ENCODE assay signal across 22 mouse cellular contexts in genomic region chr12:85968409-85968808, GRCm38 (mm10).
DNase-seq lines count a peak whose midpoint lies in the region; ATAC-seq and TF ChIP-seq lines count a peak whose summit lies in the region.
"Had no signal": no experiment of that assay in that cellular context is flagged by ENCODE, and none has a peak within 500 bp of the region (broad histone marks: within the 10 kb centered on the region; RNA-seq: fewer than 3 reads in every experiment).

No protein-coding gene starts in this region.

- 65% methylated on average over 4 of the region's 4 CpGs for WGBS in forebrain, embryonic 16.5 days
- WGBS in forebrain, embryonic 10.5 days, result 90% methylated on average over 4 of the region's 4 CpGs
- 56% methylated on average over 4 of the region's 4 CpGs for WGBS in hindbrain, postnatal 0 days
- 79% methylated on average over 4 of the region's 4 CpGs for WGBS in hindbrain, embryonic 12.5 days

- no peaks in the 10 kb centered on the region for H3K36me3 ChIP-seq in forebrain, embryonic 16.5 days (ENCODE audit: control insufficient read depth, insufficient read depth)
- H3K36me3 ChIP-seq in forebrain, embryonic 10.5 days (replicated peaks), result peaks cover 9% of the 10 kb centered on the region
- no peaks in the 10 kb centered on the region; the same call in 1 of the 2 replicates for H3K36me3 ChIP-seq in hindbrain, postnatal 0 days (ENCODE audit: insufficient read depth, low read length)
- H3K36me3 ChIP-seq in hindbrain, embryonic 12.5 days, result 0 out of 2 replicates have a peak, but pooled peaks cover 4% of the 10 kb centered on the region
- H3K36me3 ChIP-seq: limb, embryonic 12.5 days; liver, embryonic 15.5 days had no signal

- no peak overlapping the region for H3K9ac ChIP-seq in forebrain, embryonic 16.5 days (replicated peaks; ENCODE audit: low read depth, low read length)
- no peak overlapping the region for H3K9ac ChIP-seq in hindbrain, postnatal 0 days (replicated peaks; ENCODE audit: low read length)
- no peak overlapping the region for H3K9ac ChIP-seq in hindbrain, embryonic 12.5 days
- H3K9ac ChIP-seq: embryonic facial prominence, embryonic 12.5 days; limb, embryonic 12.5 days; liver, embryonic 15.5 days; lung, embryonic 14.5 days had no signal

- ATAC-seq in forebrain, embryonic 16.5 days, result peak; percentile 47; the same call in 1 of the 2 replicates
- no peak for ATAC-seq in hindbrain, postnatal 0 days
- no peak for ATAC-seq in hindbrain, embryonic 12.5 days (ENCODE audit: low FRiP score)
- ATAC-seq: CD4-positive, CD25-positive, alpha-beta regulatory T cell, adult 4 months; intestine, postnatal 0 days had no signal

- 0 out of 2 replicates have a peak, but pooled peaks cover 2% of the 10 kb centered on the region for H3K4me1 ChIP-seq in forebrain, embryonic 16.5 days (replicated peaks; ENCODE audit: control insufficient read depth, insufficient read depth, low read length)
- peaks cover 9% of the 10 kb centered on the region; the same call in 1 of the 2 replicates for H3K4me1 ChIP-seq in forebrain, embryonic 10.5 days
- peaks cover 7% of the 10 kb centered on the region; the same call in 1 of the 2 replicates for H3K4me1 ChIP-seq in hindbrain, postnatal 0 days (ENCODE audit: insufficient read depth, low read length)
- peaks cover 12% of the 10 kb centered on the region for H3K4me1 ChIP-seq in hindbrain, embryonic 12.5 days

- no peak overlapping the region for H3K27ac ChIP-seq in forebrain, embryonic 16.5 days (ENCODE audit: low read length)
- H3K27ac ChIP-seq in forebrain, embryonic 10.5 days, result no peak overlapping the region
- no peak overlapping the region for H3K27ac ChIP-seq in hindbrain, postnatal 0 days
- no peak overlapping the region for H3K27ac ChIP-seq in hindbrain, embryonic 12.5 days
- H3K27ac ChIP-seq: embryonic facial prominence, embryonic 12.5 days; limb, embryonic 12.5 days; liver, embryonic 15.5 days had no signal

- no peaks in the 10 kb centered on the region for H3K27me3 ChIP-seq in forebrain, embryonic 16.5 days (replicated peaks; ENCODE audit: control insufficient read depth, insufficient read depth, low read length)
- no peaks in the 10 kb centered on the region for H3K27me3 ChIP-seq in forebrain, embryonic 10.5 days (ENCODE audit: poor library complexity, severe bottlenecking)
- no peaks in the 10 kb centered on the region for H3K27me3 ChIP-seq in hindbrain, postnatal 0 days (ENCODE audit: insufficient read depth, low read length)
- no peaks in the 10 kb centered on the region for H3K27me3 ChIP-seq in hindbrain, embryonic 12.5 days
- H3K27me3 ChIP-seq: embryonic facial prominence, embryonic 12.5 days; limb, embryonic 12.5 days; liver, embryonic 15.5 days had no signal

- no peak for DNase-seq in forebrain, embryonic 10.5 days (ENCODE audit: extremely low spot score, low spot score)
- peak; percentile 50 for DNase-seq in hindbrain, postnatal 0 days (ENCODE audit: low spot score)
- peak; percentile 25 for DNase-seq in retina, postnatal 1 day
- no peak for DNase-seq in retina, embryonic 14.5 days (ENCODE audit: low spot score)
- DNase-seq in left cerebral cortex, postnatal 4 days, result peak; percentile 36
- DNase-seq in kidney, postnatal 10 days, result no peak
- DNase-seq: adrenal gland, postnatal 14 days; embryo, embryonic 11 days; heart, postnatal 14 days; kidney, adult 9 months; kidney, postnatal 14 days; lung, embryonic 14.5 days; lung, postnatal 36 days; thymus, postnatal 4 days had no signal

- H3K9me3 ChIP-seq in forebrain, embryonic 16.5 days (ENCODE audit: control insufficient read depth, low read length), result no peaks in the 10 kb centered on the region
- H3K9me3 ChIP-seq in forebrain, embryonic 10.5 days, result no peaks in the 10 kb centered on the region
- no peaks in the 10 kb centered on the region for H3K9me3 ChIP-seq in hindbrain, postnatal 0 days (ENCODE audit: low read length)
- H3K9me3 ChIP-seq in hindbrain, embryonic 12.5 days (replicated peaks), result no peaks in the 10 kb centered on the region
- H3K9me3 ChIP-seq: embryonic facial prominence, embryonic 12.5 days; limb, embryonic 12.5 days; liver, embryonic 15.5 days had no signal

- no peak overlapping the region for H3K4me2 ChIP-seq in forebrain, embryonic 16.5 days (ENCODE audit: low read length)
- H3K4me2 ChIP-seq in hindbrain, postnatal 0 days (ENCODE audit: low read depth, low read length), result no peak overlapping the region
- no peak overlapping the region for H3K4me2 ChIP-seq in hindbrain, embryonic 12.5 days (replicated peaks)
- H3K4me2 ChIP-seq: embryonic facial prominence, embryonic 12.5 days; limb, embryonic 12.5 days; liver, embryonic 15.5 days; lung, embryonic 14.5 days; midbrain, embryonic 11.5 days had no signal

- intact Hi-C loops in left cerebral cortex, postnatal 4 days (cut with DNase I), result no loop called here

- no peak overlapping the region for H3K4me3 ChIP-seq in forebrain, embryonic 16.5 days (replicated peaks; ENCODE audit: low read length)
- no peak overlapping the region for H3K4me3 ChIP-seq in forebrain, embryonic 10.5 days
- no peak overlapping the region for H3K4me3 ChIP-seq in hindbrain, postnatal 0 days (ENCODE audit: low read length)
- no peak overlapping the region for H3K4me3 ChIP-seq in hindbrain, embryonic 12.5 days
- H3K4me3 ChIP-seq: embryonic facial prominence, embryonic 12.5 days; limb, embryonic 12.5 days; liver, embryonic 15.5 days had no signal

- no peak for TF ChIP-seq CTCF in hindbrain, postnatal 0 days (IDR thresholded peaks at IDR 0.05; ENCODE audit: low read depth)

Comparison
In these comparisons a context has a peak if more than half of its experiments do, and no peak if none do; other contexts are left out.
1. DNase-seq: peak in hindbrain, postnatal 0 days (single experiment), retina, postnatal 1 day (single experiment) and left cerebral cortex, postnatal 4 days (single experiment); none in forebrain, embryonic 10.5 days (single experiment), retina, embryonic 14.5 days (single experiment) and kidney, postnatal 10 days (single experiment).